In the genomic region with DNA sequence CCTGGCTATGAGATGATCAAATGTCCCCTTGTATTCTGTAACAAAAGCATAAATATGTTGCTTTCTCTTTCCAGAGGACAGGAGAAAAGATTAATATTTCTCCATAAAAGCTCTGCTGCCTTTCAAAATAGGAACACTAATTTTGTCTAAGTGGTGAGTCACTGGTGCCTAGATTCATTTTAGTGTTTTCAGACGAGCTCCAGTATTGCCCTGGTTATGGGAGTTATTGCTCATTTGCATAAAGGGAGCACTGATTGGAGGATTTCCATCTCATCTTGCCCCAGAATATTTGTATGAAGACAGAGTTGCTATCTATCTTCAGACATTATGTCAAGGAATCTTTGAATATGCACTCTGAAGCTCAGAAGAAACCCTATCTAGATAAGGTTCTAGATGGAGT, we compare ENCODE assay signal across 23 mouse cellular contexts.
"Had no signal": no experiment of that assay in that cellular context is flagged by ENCODE, and none has a peak within 500 bp of the region (broad histone marks: within the 10 kb centered on the region; RNA-seq: fewer than 3 reads in every experiment).

No protein-coding gene starts in this region.

- DNase-seq: gastrocnemius, adult 2 months; gastrocnemius, postnatal 10 days; gastrocnemius, postnatal 25 days; heart, postnatal 10 days; heart, postnatal 4 days; kidney, adult 18-20 months; kidney, adult 8-10 months; kidney, postnatal 10 days; kidney, postnatal 25 days; kidney, postnatal 4 days; layer of hippocampus, adult 9-11 months; liver; liver, embryonic 13.5 days; liver, postnatal 0 days had no signal

- H3K4me3 ChIP-seq: gastrocnemius, adult 2 months; heart, embryonic 10.5 days; heart, embryonic 12.5 days; hindbrain, embryonic 10.5 days; hindbrain, embryonic 12.5 days; intestine, embryonic 15.5 days; limb, embryonic 10.5 days; limb, embryonic 12.5 days; liver, embryonic 13.5 days; liver, embryonic 15.5 days had no signal

- H3K27ac ChIP-seq: gastrocnemius, adult 2 months; heart, embryonic 10.5 days; hindbrain, embryonic 10.5 days; hindbrain, embryonic 12.5 days; hindbrain, embryonic 14.5 days; intestine, embryonic 15.5 days; limb, embryonic 10.5 days; limb, embryonic 12.5 days; liver, embryonic 13.5 days; liver, embryonic 15.5 days had no signal
